Mouse (Mus musculus) myocyte (in vitro differentiated cells): Measurements from ENCODE around the gene Eva1a.

Experiments
- CEBPB ChIP-seq: IDR thresholded peaks from 2 replicates; pipeline ENCODE4 v1.6.1; 2011; ENCODE audit warnings: mild to moderate bottlenecking, moderate library complexity; ENCODE audit not compliant: poor library complexity, insufficient read depth, severe bottlenecking
- MAX ChIP-seq: IDR thresholded peaks from one replicate; pipeline ENCODE4 v1.6.1; 2011; ENCODE audit warnings: low read depth, mild to moderate bottlenecking, control low read depth
- POLR2A ChIP-seq: IDR thresholded peaks from one replicate; pipeline ENCODE4 v1.6.1; 2011; ENCODE audit warnings: low read depth, mild to moderate bottlenecking, control low read depth, moderate library complexity; ENCODE audit not compliant: insufficient read length
- REST ChIP-seq: IDR thresholded peaks from one replicate; pipeline ENCODE4 v1.6.1; 2011; ENCODE audit warnings: mild to moderate bottlenecking, control low read depth, moderate library complexity; ENCODE audit not compliant: insufficient read depth, insufficient read length
- TCF3 ChIP-seq: IDR thresholded peaks from one replicate; pipeline ENCODE4 v1.6.1; 2011; ENCODE audit warnings: low read depth, control low read depth; ENCODE audit not compliant: insufficient read length
- USF1 ChIP-seq: IDR thresholded peaks from one replicate; pipeline ENCODE4 v1.6.1; 2011; ENCODE audit warnings: low read depth, mild to moderate bottlenecking, control low read depth, moderate library complexity

DNA sequence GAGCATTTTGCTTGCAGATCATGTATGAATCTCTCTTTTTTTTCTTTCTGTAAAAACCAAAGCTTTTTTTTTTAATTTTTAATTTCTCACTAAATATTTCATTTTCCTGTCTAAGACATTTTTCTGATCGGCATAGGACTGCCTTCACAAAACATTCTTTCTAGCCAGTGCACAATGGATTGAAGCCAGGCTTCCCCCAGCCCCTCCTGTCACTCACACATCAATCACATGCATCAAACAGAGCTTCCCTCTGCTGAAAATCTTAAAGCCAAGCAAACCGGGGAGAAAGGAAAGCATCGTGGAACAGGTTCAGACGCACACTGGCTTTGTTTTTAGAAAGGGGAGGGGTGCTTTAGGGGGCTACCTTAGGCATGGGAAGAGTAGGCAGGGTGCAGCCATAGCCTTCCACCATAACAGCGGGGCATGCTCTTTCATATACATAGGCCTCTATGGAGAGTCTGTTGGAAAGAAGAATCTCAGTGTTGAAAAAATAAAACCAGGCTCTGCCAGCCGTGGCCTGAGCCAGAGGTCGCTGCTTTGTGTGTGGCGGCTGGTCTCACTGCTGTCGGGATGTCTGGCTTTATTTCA, 88.9 kb downstream of the Eva1a start:
- TF ChIP-seq POLR2A (no peak), MAX (no peak), REST (no peak), TCF3 (no peak), USF1 (no peak), CEBPB (no peak)
